Comparison of ENCODE assay signal across 28 mouse cellular contexts in genomic region chr14:23372021-23372420, GRCm38 (mm10).
DNase-seq lines count a peak whose midpoint lies in the region; ATAC-seq and TF ChIP-seq lines count a peak whose summit lies in the region.
"Had no signal": no experiment of that assay in that cellular context is flagged by ENCODE, and none has a peak within 500 bp of the region (broad histone marks: within the 10 kb centered on the region; RNA-seq: fewer than 3 reads in every experiment).

No protein-coding gene starts in this region.

- H3K4me2 ChIP-seq in midbrain, embryonic 16.5 days (ENCODE audit: low read length) = no peak overlapping the region
- H3K4me2 ChIP-seq in midbrain, postnatal 0 days (ENCODE audit: low read depth, low read length, poor library complexity, severe bottlenecking) = no peak overlapping the region
- H3K4me2 ChIP-seq: embryonic facial prominence, embryonic 15.5 days; forebrain, embryonic 12.5 days; forebrain, embryonic 15.5 days; heart, embryonic 12.5 days; heart, embryonic 15.5 days; hindbrain, embryonic 13.5 days had no signal

- ATAC-seq in midbrain, embryonic 16.5 days = no peak
- ATAC-seq in midbrain, postnatal 0 days (ENCODE audit: low FRiP score) = no peak
- ATAC-seq: CD4-positive, CD25-positive, alpha-beta regulatory T cell, adult 4 months; forebrain, embryonic 15.5 days; hindbrain, postnatal 0 days; inflammation-experienced regulatory T-cells, adult 6 months; intestine, embryonic 16.5 days had no signal

- no peak for DNase-seq in midbrain, postnatal 0 days (ENCODE audit: low spot score)
- DNase-seq in ES-CJ7 (ENCODE audit: low read depth, low spot score) = peak; percentile 14
- peak; percentile 63 for DNase-seq in R1 (ENCODE audit: low read depth, low spot score)
- peak; percentile 59 for DNase-seq in gonadal fat pad, adult 2 months (ENCODE audit: low read depth)
- no peak for DNase-seq in cerebellum, postnatal 36 days
- DNase-seq: adrenal gland, adult 2 months; adrenal gland, postnatal 14 days; cerebellum, adult 11 months; cerebellum, adult 2 months; cerebellum, adult 9-11 months; cerebellum, postnatal 25 days; embryo, embryonic 11 days; gastrocnemius, postnatal 25 days; heart, adult 2 months; heart, postnatal 10 days; heart, postnatal 36 days had no signal

- no peak overlapping the region for H3K9ac ChIP-seq in midbrain, embryonic 16.5 days (ENCODE audit: low read depth, low read length)
- H3K9ac ChIP-seq in midbrain, postnatal 0 days (replicated peaks; ENCODE audit: low read length, poor library complexity, severe bottlenecking) = no peak overlapping the region
- H3K9ac ChIP-seq: embryonic facial prominence, embryonic 15.5 days; forebrain, embryonic 12.5 days; forebrain, embryonic 15.5 days; heart, embryonic 12.5 days; heart, embryonic 15.5 days; hindbrain, embryonic 13.5 days had no signal

- H3K9me3 ChIP-seq in midbrain, embryonic 16.5 days (replicated peaks; ENCODE audit: control insufficient read depth, low read length, poor library complexity, severe bottlenecking) = no peaks in the 10 kb centered on the region
- H3K9me3 ChIP-seq in midbrain, postnatal 0 days (ENCODE audit: low read length) = no peaks in the 10 kb centered on the region
- H3K9me3 ChIP-seq: embryonic facial prominence, embryonic 15.5 days; forebrain, embryonic 12.5 days; forebrain, embryonic 15.5 days; heart, embryonic 12.5 days; heart, embryonic 15.5 days; hindbrain, embryonic 10.5 days; hindbrain, embryonic 13.5 days had no signal

- H3K27ac ChIP-seq in midbrain, embryonic 16.5 days (ENCODE audit: low read length) = peak overlapping the region; percentile 22; the same call in 1 of the 2 replicates
- no peak overlapping the region for H3K27ac ChIP-seq in midbrain, postnatal 0 days (ENCODE audit: low read depth, low read length)
- H3K27ac ChIP-seq: embryonic facial prominence, embryonic 15.5 days; forebrain, embryonic 12.5 days; forebrain, embryonic 15.5 days; heart, adult 2 months; heart, embryonic 15.5 days; hindbrain, embryonic 10.5 days; hindbrain, embryonic 13.5 days; hindbrain, postnatal 0 days had no signal

- no peak for TF ChIP-seq CTCF in midbrain, postnatal 0 days (IDR thresholded peaks at IDR 0.05)

- no peaks in the 10 kb centered on the region for H3K4me1 ChIP-seq in midbrain, embryonic 16.5 days (ENCODE audit: control insufficient read depth, insufficient read depth, low read length)
- H3K4me1 ChIP-seq in midbrain, postnatal 0 days (ENCODE audit: insufficient read depth, low read length) = no peaks in the 10 kb centered on the region
- H3K4me1 ChIP-seq: embryonic facial prominence, embryonic 15.5 days; forebrain, embryonic 12.5 days; heart, embryonic 15.5 days; hindbrain, embryonic 10.5 days; hindbrain, embryonic 13.5 days had no signal

- H3K36me3 ChIP-seq in midbrain, embryonic 16.5 days (ENCODE audit: control insufficient read depth, insufficient read depth, low read length) = no peaks in the 10 kb centered on the region
- H3K36me3 ChIP-seq in midbrain, postnatal 0 days (ENCODE audit: insufficient read depth, low read length) = no peaks in the 10 kb centered on the region
- H3K36me3 ChIP-seq: embryonic facial prominence, embryonic 15.5 days; forebrain, embryonic 12.5 days; forebrain, embryonic 15.5 days; heart, embryonic 12.5 days; heart, embryonic 15.5 days; hindbrain, embryonic 10.5 days; hindbrain, embryonic 13.5 days had no signal

- H3K27me3 ChIP-seq in midbrain, embryonic 16.5 days (ENCODE audit: control insufficient read depth, insufficient read depth, low read depth, low read length) = peaks cover 2% of the 10 kb centered on the region; the same call in 1 of the 2 replicates
- no peaks in the 10 kb centered on the region for H3K27me3 ChIP-seq in midbrain, postnatal 0 days (ENCODE audit: insufficient read depth, low read length)
- H3K27me3 ChIP-seq: embryonic facial prominence, embryonic 15.5 days; forebrain, embryonic 15.5 days; heart, embryonic 12.5 days; heart, embryonic 15.5 days had no signal

- WGBS in midbrain, embryonic 16.5 days = 35% methylated on average over 3 of the region's 3 CpGs
- 34% methylated on average over 3 of the region's 3 CpGs for WGBS in midbrain, postnatal 0 days

- H3K4me3 ChIP-seq in midbrain, embryonic 16.5 days (ENCODE audit: low read depth, low read length) = no peak overlapping the region
- no peak overlapping the region for H3K4me3 ChIP-seq in midbrain, postnatal 0 days (ENCODE audit: low read depth, low read length)
- H3K4me3 ChIP-seq: embryonic facial prominence, embryonic 15.5 days; forebrain, embryonic 12.5 days; forebrain, embryonic 15.5 days; heart, adult 2 months; heart, embryonic 12.5 days; heart, embryonic 15.5 days; hindbrain, embryonic 10.5 days; hindbrain, embryonic 13.5 days had no signal

Comparison
In these comparisons a context has a peak if more than half of its experiments do, and no peak if none do; other contexts are left out.
1. DNase-seq: peak in ES-CJ7 (single experiment), R1 (single experiment) and gonadal fat pad, adult 2 months (single experiment); none in midbrain, postnatal 0 days (single experiment) and cerebellum, postnatal 36 days (0 of 2).